In genomic region chr15:82244115-82244804, GRCm38 (mm10) we compare ENCODE assay signal across 8 mouse cellular contexts. TPM values are rescaled to one million over a fixed set of nuclear protein-coding genes. Genes with fewer than 3 reads are reported as not detected.
DNase-seq lines count a peak whose midpoint lies in the region; ATAC-seq and TF ChIP-seq lines count a peak whose summit lies in the region.

Cenpm (minus strand) TSS chr15:82244748.

- ATAC-seq in activated CD4-positive, CD25-positive, alpha-beta regulatory T cell, adult 4 months, result peak; percentile 97
- ATAC-seq in inflammation-experienced regulatory T-cells, adult 6 months, result peak; percentile 98
- ATAC-seq in megakaryocyte-erythroid progenitor cell, adult 5-6 weeks (replicated peaks; ENCODE audit: low FRiP score, low TSS enrichment, poor library complexity, severe bottlenecking), result peak; percentile 99

- TF ChIP-seq CTCF in cortical plate, adult 2 months (IDR thresholded peaks at IDR 0.05; ENCODE audit: extremely low read depth, insufficient read depth, low read length), result no peak

- no peak for TF ChIP-seq POLR2A in cortical plate, adult 2 months (IDR thresholded peaks at IDR 0.05; ENCODE audit: extremely low read depth, insufficient read depth, low read length)

- no peak within 1 kb of the TSS for H3K27ac ChIP-seq in cortical plate, adult 2 months (ENCODE audit: insufficient read depth, low read length)

- intact Hi-C loops in left cerebral cortex, postnatal 10 days (cut with DNase I), result no loop called here

- no peaks in the 10 kb centered on the region for H3K4me1 ChIP-seq in cortical plate, adult 2 months (ENCODE audit: control insufficient read depth, insufficient read depth, low read length)

- DNase-seq in gastrocnemius, postnatal 10 days, result peak; percentile 93
- DNase-seq in left cerebral cortex, postnatal 10 days (ENCODE audit: extremely low spot score in 1 of 2, low spot score in 2 of 2), result peak; percentile 92 to 96
- peak; percentile 93 for DNase-seq in right cerebral cortex, postnatal 25 days
- DNase-seq in urinary bladder, postnatal 4 days (ENCODE audit: low spot score in 2 of 2), result peak; percentile 86 to 94

- H3K4me3 ChIP-seq in cortical plate, adult 2 months (ENCODE audit: insufficient read depth, low read length), result peak within 1 kb of the TSS; percentile 70

RNA-seq across cellular contexts. Expression of gene Cenpm, which starts in this region (rescaled TPM):
- 10 to 100 TPM; 21.6 to 34.7 TPM for polyA plus RNA-seq in activated CD4-positive, CD25-positive, alpha-beta regulatory T cell, adult 4 months (2017; shearing (Covaris generic))
- 6.7 and 7.0 TPM in 2 replicates for polyA plus RNA-seq in cortical plate, adult 2 months (2012; rRNA removed)
- 1 to 10 TPM; 4.2 to 7.0 TPM for total RNA-seq in gastrocnemius, postnatal 10 days (2021)
- 10 to 100 TPM in 2 of 3 experiments, 1 to 10 TPM in 1; 6.0 to 56.1 (median 12.3) TPM for polyA plus RNA-seq in inflammation-experienced regulatory T-cells, adult 6 months (2017; shearing (Covaris generic))
- 1 to 10 TPM; 4.5 to 4.8 TPM for total RNA-seq in left cerebral cortex, postnatal 10 days (2021)
- 20.7 and 53.8 TPM in 2 replicates for total RNA-seq in megakaryocyte-erythroid progenitor cell, adult 5-6 weeks (2014; fragmentation: Nextera tagmentation)
- 19.0 and 23.2 TPM in 2 replicates for total RNA-seq in megakaryocyte-erythroid progenitor cell, adult 5-6 weeks (2017)
